In genomic region chr11:98939084-98939952, GRCm38 (mm10) we compare ENCODE assay signal across 8 mouse cellular contexts. TPM values are rescaled to one million over a fixed set of nuclear protein-coding genes. Genes with fewer than 3 reads are reported as not detected.
DNase-seq lines count a peak whose midpoint lies in the region; ATAC-seq and TF ChIP-seq lines count a peak whose summit lies in the region.

No protein-coding gene starts in this region.

- peaks cover 82% of the 10 kb centered on the region for H3K4me1 ChIP-seq in forebrain, embryonic 12.5 days
- H3K4me1 ChIP-seq in forebrain, embryonic 15.5 days: peaks cover 82% of the 10 kb centered on the region
- peaks cover 83% of the 10 kb centered on the region for H3K4me1 ChIP-seq in forebrain, embryonic 13.5 days
- peaks cover 83% of the 10 kb centered on the region for H3K4me1 ChIP-seq in limb, embryonic 14.5 days (ENCODE audit: control insufficient read depth, insufficient read depth, low read length)
- peaks cover 83% of the 10 kb centered on the region for H3K4me1 ChIP-seq in neural tube, embryonic 13.5 days (replicated peaks)

- no peak for TF ChIP-seq POLR2A in limb, embryonic 14.5 days (IDR thresholded peaks at IDR 0.05; ENCODE audit: borderline replicate concordance, extremely low read depth, insufficient read depth, insufficient read length)

- DNase-seq in CD4-positive helper T cell, adult 2 months (ENCODE audit: low read depth, low spot score): peak; percentile 88
- no peak for DNase-seq in limb, embryonic 14.5 days (ENCODE audit: low spot score)
- DNase-seq in layer of hippocampus, adult 9-11 months: no peak
- no peak for DNase-seq in layer of hippocampus, postnatal 25 days (ENCODE audit: extremely low spot score in 1 of 2, low spot score in 1 of 2)

- H3K27me3 ChIP-seq in forebrain, embryonic 12.5 days: peaks cover 30% of the 10 kb centered on the region
- peaks cover 19% of the 10 kb centered on the region for H3K27me3 ChIP-seq in forebrain, embryonic 15.5 days
- peaks cover 19% of the 10 kb centered on the region for H3K27me3 ChIP-seq in forebrain, embryonic 13.5 days
- H3K27me3 ChIP-seq in limb, embryonic 14.5 days (ENCODE audit: control insufficient read depth, insufficient read depth, low read length): no peaks in the 10 kb centered on the region
- no peaks in the 10 kb centered on the region for H3K27me3 ChIP-seq in neural tube, embryonic 13.5 days

- H3K9ac ChIP-seq in forebrain, embryonic 12.5 days: 0 out of 2 replicates have a peak overlapping the region, but pooled peaks have one; percentile 36
- H3K9ac ChIP-seq in forebrain, embryonic 15.5 days (replicated peaks): no peak overlapping the region
- H3K9ac ChIP-seq in forebrain, embryonic 13.5 days: peak overlapping the region; percentile 69; the same call in 1 of the 2 replicates
- peak overlapping the region; percentile 75 for H3K9ac ChIP-seq in limb, embryonic 14.5 days (ENCODE audit: low read depth, low read length, severe bottlenecking)
- peak overlapping the region; percentile 76 for H3K9ac ChIP-seq in neural tube, embryonic 13.5 days

- peak overlapping the region; percentile 93 for H3K4me2 ChIP-seq in forebrain, embryonic 12.5 days
- H3K4me2 ChIP-seq in forebrain, embryonic 15.5 days (replicated peaks): no peak overlapping the region
- peak overlapping the region; percentile 90; the same call in 1 of the 2 replicates for H3K4me2 ChIP-seq in forebrain, embryonic 13.5 days
- H3K4me2 ChIP-seq in limb, embryonic 14.5 days (replicated peaks; ENCODE audit: low read depth, low read length, severe bottlenecking): peak overlapping the region; percentile 90
- peak overlapping the region; percentile 87 for H3K4me2 ChIP-seq in neural tube, embryonic 13.5 days

- peak overlapping the region; percentile 58; the same call in 1 of the 2 replicates for H3K4me3 ChIP-seq in forebrain, embryonic 12.5 days (replicated peaks)
- no peak overlapping the region for H3K4me3 ChIP-seq in forebrain, embryonic 15.5 days
- H3K4me3 ChIP-seq in forebrain, embryonic 13.5 days: no peak overlapping the region
- peak overlapping the region; percentile 75 for H3K4me3 ChIP-seq in limb, embryonic 14.5 days (replicated peaks; ENCODE audit: low read length)
- peak overlapping the region; percentile 57 for H3K4me3 ChIP-seq in neural tube, embryonic 13.5 days

- WGBS in forebrain, embryonic 12.5 days: 66% methylated on average over 15 of the region's 15 CpGs
- 59% methylated on average over 15 of the region's 15 CpGs for WGBS in forebrain, embryonic 15.5 days
- WGBS in forebrain, embryonic 13.5 days: 62% methylated on average over 15 of the region's 15 CpGs
- 43% methylated on average over 15 of the region's 15 CpGs for WGBS in limb, embryonic 14.5 days
- WGBS in neural tube, embryonic 13.5 days: 53% methylated on average over 15 of the region's 15 CpGs

- no peaks in the 10 kb centered on the region for H3K9me3 ChIP-seq in forebrain, embryonic 12.5 days
- H3K9me3 ChIP-seq in forebrain, embryonic 15.5 days: no peaks in the 10 kb centered on the region
- H3K9me3 ChIP-seq in forebrain, embryonic 13.5 days (replicated peaks): no peaks in the 10 kb centered on the region
- H3K9me3 ChIP-seq in limb, embryonic 14.5 days (ENCODE audit: control insufficient read depth, low read length): no peaks in the 10 kb centered on the region
- no peaks in the 10 kb centered on the region for H3K9me3 ChIP-seq in neural tube, embryonic 13.5 days

- H3K27ac ChIP-seq in forebrain, embryonic 12.5 days: no peak overlapping the region
- H3K27ac ChIP-seq in forebrain, embryonic 15.5 days (replicated peaks): no peak overlapping the region
- no peak overlapping the region for H3K27ac ChIP-seq in forebrain, embryonic 13.5 days
- H3K27ac ChIP-seq in limb, embryonic 14.5 days (replicated peaks; ENCODE audit: low read depth, low read length): peak overlapping the region; percentile 86; the same call in 1 of the 2 replicates
- H3K27ac ChIP-seq in neural tube, embryonic 13.5 days (replicated peaks): peak overlapping the region; percentile 93

- no peak for ATAC-seq in forebrain, embryonic 12.5 days (ENCODE audit: low FRiP score)
- no peak for ATAC-seq in forebrain, embryonic 15.5 days (replicated peaks)
- no peak for ATAC-seq in forebrain, embryonic 13.5 days
- no peak for ATAC-seq in limb, embryonic 14.5 days (ENCODE audit: low FRiP score, low read depth)
- ATAC-seq in neural tube, embryonic 13.5 days (ENCODE audit: low read depth): no peak

- H3K36me3 ChIP-seq in forebrain, embryonic 12.5 days (replicated peaks): no peaks in the 10 kb centered on the region
- no peaks in the 10 kb centered on the region for H3K36me3 ChIP-seq in forebrain, embryonic 15.5 days
- H3K36me3 ChIP-seq in forebrain, embryonic 13.5 days (ENCODE audit: poor library complexity, severe bottlenecking): no peaks in the 10 kb centered on the region
- H3K36me3 ChIP-seq in limb, embryonic 14.5 days (ENCODE audit: control insufficient read depth, insufficient read depth, low read length): 0 out of 2 replicates have a peak, but pooled peaks cover 3% of the 10 kb centered on the region
- H3K36me3 ChIP-seq in neural tube, embryonic 13.5 days: no peaks in the 10 kb centered on the region

RNA-seq across cellular contexts. Expression of gene Rara, which starts 11.7 kb away (rescaled TPM):
- polyA plus RNA-seq in forebrain, embryonic 12.5 days (2016; fragmentation: Nextera tagmentation; extraction: Ambion mirVana): 14.0 and 16.4 TPM in 2 replicates
- polyA plus RNA-seq in forebrain, embryonic 15.5 days (2015; fragmentation: Nextera tagmentation; extraction: Ambion mirVana): 9.2 and 9.9 TPM in 2 replicates
- polyA plus RNA-seq in forebrain, embryonic 13.5 days (2015; fragmentation: Nextera tagmentation; extraction: Ambion mirVana): 8.7 and 10.2 TPM in 2 replicates
- 39.8 and 57.0 TPM in 2 replicates for polyA plus RNA-seq in limb, embryonic 14.5 days (2012; rRNA removed)
- 52.4 and 58.3 TPM in 2 replicates for polyA plus RNA-seq in limb, embryonic 14.5 days (2014; fragmentation: Nextera tagmentation; extraction: Ambion mirVana)
- polyA plus RNA-seq in neural tube, embryonic 13.5 days (2015; fragmentation: Nextera tagmentation; extraction: Ambion mirVana): 24.0 and 26.7 TPM in 2 replicates
- 10 to 100 TPM; 17.0 to 17.7 TPM for total RNA-seq in layer of hippocampus, postnatal 25 days (2021)

RNA-seq across cellular contexts. Expression of gene Cdc6, which starts 31.7 kb away (rescaled TPM):
- polyA plus RNA-seq in forebrain, embryonic 12.5 days (2016; fragmentation: Nextera tagmentation; extraction: Ambion mirVana): 38.0 and 43.1 TPM in 2 replicates
- polyA plus RNA-seq in forebrain, embryonic 15.5 days (2015; fragmentation: Nextera tagmentation; extraction: Ambion mirVana): 11.2 and 12.1 TPM in 2 replicates
- 23.0 and 26.9 TPM in 2 replicates for polyA plus RNA-seq in forebrain, embryonic 13.5 days (2015; fragmentation: Nextera tagmentation; extraction: Ambion mirVana)
- polyA plus RNA-seq in limb, embryonic 14.5 days (2012; rRNA removed): 13.1 and 15.6 TPM in 2 replicates
- 25.2 and 25.8 TPM in 2 replicates for polyA plus RNA-seq in limb, embryonic 14.5 days (2014; fragmentation: Nextera tagmentation; extraction: Ambion mirVana)
- 4.2 and 4.7 TPM in 2 replicates for polyA plus RNA-seq in neural tube, embryonic 13.5 days (2015; fragmentation: Nextera tagmentation; extraction: Ambion mirVana)
- under 1 TPM; 0.54 to 0.94 TPM for total RNA-seq in layer of hippocampus, postnatal 25 days (2021)

RNA-seq across cellular contexts. Expression of gene Gjd3, which starts 43.5 kb away (rescaled TPM):
- 0.24 and 0.47 TPM in 2 replicates for polyA plus RNA-seq in forebrain, embryonic 12.5 days (2016; fragmentation: Nextera tagmentation; extraction: Ambion mirVana)
- polyA plus RNA-seq in forebrain, embryonic 15.5 days (2015; fragmentation: Nextera tagmentation; extraction: Ambion mirVana): 0.62 and 0.84 TPM in 2 replicates
- polyA plus RNA-seq in forebrain, embryonic 13.5 days (2015; fragmentation: Nextera tagmentation; extraction: Ambion mirVana): 0.21 TPM in 1 of 2 replicates, not detected in the other
- polyA plus RNA-seq in limb, embryonic 14.5 days (2012; rRNA removed): 1.3 and 2.2 TPM in 2 replicates
- polyA plus RNA-seq in limb, embryonic 14.5 days (2014; fragmentation: Nextera tagmentation; extraction: Ambion mirVana): 0.41 and 0.45 TPM in 2 replicates
- 1.4 and 1.5 TPM in 2 replicates for polyA plus RNA-seq in neural tube, embryonic 13.5 days (2015; fragmentation: Nextera tagmentation; extraction: Ambion mirVana)
- 1 to 10 TPM; 1.5 to 2.3 TPM for total RNA-seq in layer of hippocampus, postnatal 25 days (2021)

Comparison
In these comparisons a context has a peak if more than half of its experiments do, and no peak if none do; other contexts are left out.
1. H3K4me3 ChIP-seq: peak in forebrain, embryonic 12.5 days (single experiment), limb, embryonic 14.5 days (single experiment) and neural tube, embryonic 13.5 days (single experiment); none in forebrain, embryonic 15.5 days (single experiment) and forebrain, embryonic 13.5 days (single experiment).
2. H3K27ac ChIP-seq: peak in limb, embryonic 14.5 days (single experiment) and neural tube, embryonic 13.5 days (single experiment); none in forebrain, embryonic 12.5 days (single experiment), forebrain, embryonic 15.5 days (single experiment) and forebrain, embryonic 13.5 days (single experiment).